Mouse (Mus musculus): ENCODE measurements at regions not wholly inside any gene's neighbourhood (a gene's known extent, or its start where the extent isn't known, plus 50 kb on each side); places are given as distances from the start of the nearest gene placed in this dataset.

- no peak for TF ChIP-seq POLR2A (IDR thresholded peaks at IDR 0.05; ENCODE audit: borderline replicate concordance, extremely low read depth, insufficient read depth, insufficient read length, poor library complexity, severe bottlenecking)
- TF ChIP-seq CTCF (IDR thresholded peaks at IDR 0.05; ENCODE audit: borderline replicate concordance, extremely low read depth, insufficient read depth, insufficient read length): no peak
These were observed 465.6 kb downstream of the Cdh7 start for GRCm38 (mm10) chr1:110447742-110448312.
